Mouse (Mus musculus): ENCODE measurements around the gene Mctp1.

The Mctp1 gene

GRCm38 (mm10) chr13:76838031-76838430, 453.7 kb downstream of the Mctp1 start:
- DNase-seq: no peak

GRCm38 (mm10) chr13:76840712-76841111, 456.4 kb downstream of the Mctp1 start:
- no peak for DNase-seq

GRCm38 (mm10) chr13:76844629-76845255, 460.4 kb downstream of the Mctp1 start:
- DNase-seq: peak; percentile 37

- no peak for DNase-seq
These were observed 466.2 kb downstream of the Mctp1 start for GRCm38 (mm10) chr13:76850412-76851054.

- DNase-seq: no peak
These were observed 470.0 kb downstream of the Mctp1 start for GRCm38 (mm10) chr13:76854306-76854705.

GRCm38 (mm10) chr13:76855021-76855420, 470.7 kb downstream of the Mctp1 start:
- no peak for DNase-seq

- no peak for DNase-seq
These were observed 472.7 kb downstream of the Mctp1 start for GRCm38 (mm10) chr13:76857024-76857423.

GRCm38 (mm10) chr13:76858078-76858482, 473.7 kb downstream of the Mctp1 start:
- no peak for DNase-seq

GRCm38 (mm10) chr13:76870291-76870690, 486.0 kb downstream of the Mctp1 start:
- no peak for DNase-seq

GRCm38 (mm10) chr13:76877887-76878763, 493.8 kb downstream of the Mctp1 start:
- DNase-seq: no peak

GRCm38 (mm10) chr13:76879008-76879407, 494.7 kb downstream of the Mctp1 start:
- no peak for DNase-seq

- no peak for DNase-seq
These were observed 500.3 kb downstream of the Mctp1 start for GRCm38 (mm10) chr13:76884517-76885092.

- no peak for DNase-seq
These were observed 508.7 kb downstream of the Mctp1 start for GRCm38 (mm10) chr13:76892987-76893386.

- no peak for DNase-seq
These were observed 511.6 kb downstream of the Mctp1 start for GRCm38 (mm10) chr13:76895770-76896456.

GRCm38 (mm10) chr13:76896457-76896790, 512.1 kb downstream of the Mctp1 start:
- DNase-seq: no peak

GRCm38 (mm10) chr13:76918321-76918720, 534.0 kb downstream of the Mctp1 start:
- no peak for DNase-seq

- DNase-seq: no peak
These were observed 542.5 kb downstream of the Mctp1 start for GRCm38 (mm10) chr13:76926851-76927250.

GRCm38 (mm10) chr13:76927875-76928440, 543.6 kb downstream of the Mctp1 start:
- no peak for DNase-seq

GRCm38 (mm10) chr13:76929152-76929551, 544.8 kb downstream of the Mctp1 start:
- no peak for DNase-seq

GRCm38 (mm10) chr13:76932933-76933332, 548.6 kb downstream of the Mctp1 start:
- DNase-seq: no peak

- DNase-seq: no peak
These were observed 564.9 kb downstream of the Mctp1 start for GRCm38 (mm10) chr13:76949234-76949633.

- no peak for DNase-seq
These were observed 583.3 kb downstream of the Mctp1 start for GRCm38 (mm10) chr13:76967588-76967987.

GRCm38 (mm10) chr13:76969386-76969785, 585.1 kb downstream of the Mctp1 start:
- DNase-seq: peak; percentile 56
